Comparison of ENCODE assay signal across 28 mouse cellular contexts in genomic region chr9:6302050-6302449, GRCm38 (mm10). TPM values are rescaled to one million over a fixed set of nuclear protein-coding genes. Genes with fewer than 3 reads are reported as not detected.
A peak's percentile ranks its signal among the peaks of the same experiment; 100 is the strongest.
DNase-seq lines count a peak whose midpoint lies in the region; ATAC-seq and TF ChIP-seq lines count a peak whose summit lies in the region.
"Had no signal": no experiment of that assay in that cellular context is flagged by ENCODE, and none has a peak within 500 bp of the region (broad histone marks: within the 10 kb centered on the region; RNA-seq: fewer than 3 reads in every experiment).

No protein-coding gene starts in this region.

- peak; percentile 50 for DNase-seq in forebrain, embryonic 14.5 days (ENCODE audit: low spot score)
- DNase-seq in forebrain, postnatal 0 days: no peak
- peak; percentile 60 for DNase-seq in brain, embryonic 14.5 days (ENCODE audit: low read depth)
- DNase-seq: adrenal gland, adult 8-10 months; adrenal gland, postnatal 14 days; adrenal gland, postnatal 36 days; B cell, adult 2 months; cerebellum, adult 11 months; cerebellum, adult 18-20 months; cerebellum, adult 8-10 months; cerebellum, adult 9-11 months; cerebellum, postnatal 14 days; cerebellum, postnatal 36 days; embryo, embryonic 11 days had no signal

- H3K9ac ChIP-seq in forebrain, embryonic 14.5 days (ENCODE audit: low read length): no peak overlapping the region
- H3K9ac ChIP-seq in forebrain, postnatal 0 days: no peak overlapping the region
- no peak overlapping the region for H3K9ac ChIP-seq in forebrain, embryonic 16.5 days (replicated peaks; ENCODE audit: low read depth, low read length)
- no peak overlapping the region for H3K9ac ChIP-seq in forebrain, embryonic 13.5 days
- H3K9ac ChIP-seq: embryonic facial prominence, embryonic 13.5 days; embryonic facial prominence, embryonic 15.5 days had no signal

- H3K4me1 ChIP-seq in forebrain, embryonic 14.5 days (ENCODE audit: control insufficient read depth, insufficient read depth, low read length): no peaks in the 10 kb centered on the region
- no peaks in the 10 kb centered on the region for H3K4me1 ChIP-seq in forebrain, postnatal 0 days (ENCODE audit: insufficient read depth)
- no peaks in the 10 kb centered on the region for H3K4me1 ChIP-seq in forebrain, embryonic 16.5 days (replicated peaks; ENCODE audit: control insufficient read depth, insufficient read depth, low read length)
- 0 out of 2 replicates have a peak, but pooled peaks cover 4% of the 10 kb centered on the region for H3K4me1 ChIP-seq in forebrain, embryonic 13.5 days
- H3K4me1 ChIP-seq: embryonic facial prominence, embryonic 13.5 days; embryonic facial prominence, embryonic 15.5 days had no signal

- WGBS in forebrain, embryonic 14.5 days: 77% methylated on average over 3 of the region's 3 CpGs
- 55% methylated on average over 3 of the region's 3 CpGs for WGBS in forebrain, postnatal 0 days
- 59% methylated on average over 3 of the region's 3 CpGs for WGBS in forebrain, embryonic 16.5 days
- 77% methylated on average over 3 of the region's 3 CpGs for WGBS in forebrain, embryonic 13.5 days

- no peak overlapping the region for H3K27ac ChIP-seq in forebrain, embryonic 14.5 days (ENCODE audit: low read depth, low read length)
- H3K27ac ChIP-seq in forebrain, postnatal 0 days (ENCODE audit: low read depth, low read length): no peak overlapping the region
- H3K27ac ChIP-seq in forebrain, embryonic 16.5 days (ENCODE audit: low read length): no peak overlapping the region
- no peak overlapping the region for H3K27ac ChIP-seq in forebrain, embryonic 13.5 days
- H3K27ac ChIP-seq: embryonic facial prominence, embryonic 13.5 days; embryonic facial prominence, embryonic 15.5 days had no signal

- no peak for TF ChIP-seq CTCF in forebrain, postnatal 0 days (IDR thresholded peaks at IDR 0.05; ENCODE audit: low read depth)
- no peak for TF ChIP-seq CTCF in brain, embryonic 14.5 days (IDR thresholded peaks at IDR 0.05; ENCODE audit: borderline replicate concordance, extremely low read depth, insufficient read depth, insufficient read length)

- no peaks in the 10 kb centered on the region for H3K9me3 ChIP-seq in forebrain, embryonic 14.5 days (replicated peaks; ENCODE audit: control insufficient read depth, low read length)
- H3K9me3 ChIP-seq in forebrain, postnatal 0 days (ENCODE audit: low read length): no peaks in the 10 kb centered on the region
- no peaks in the 10 kb centered on the region for H3K9me3 ChIP-seq in forebrain, embryonic 16.5 days (ENCODE audit: control insufficient read depth, low read length)
- no peaks in the 10 kb centered on the region for H3K9me3 ChIP-seq in forebrain, embryonic 13.5 days (replicated peaks)
- H3K9me3 ChIP-seq: embryonic facial prominence, embryonic 13.5 days; embryonic facial prominence, embryonic 15.5 days; G1E had no signal

- no peaks in the 10 kb centered on the region for H3K27me3 ChIP-seq in forebrain, embryonic 14.5 days (replicated peaks; ENCODE audit: control insufficient read depth, insufficient read depth, low read length)
- no peaks in the 10 kb centered on the region for H3K27me3 ChIP-seq in forebrain, postnatal 0 days (ENCODE audit: insufficient read depth, low read length)
- no peaks in the 10 kb centered on the region for H3K27me3 ChIP-seq in forebrain, embryonic 16.5 days (replicated peaks; ENCODE audit: control insufficient read depth, insufficient read depth, low read length)
- no peaks in the 10 kb centered on the region for H3K27me3 ChIP-seq in forebrain, embryonic 13.5 days
- H3K27me3 ChIP-seq: CH12.LX; embryonic facial prominence, embryonic 13.5 days; embryonic facial prominence, embryonic 15.5 days; Patski had no signal

- ATAC-seq in forebrain, embryonic 14.5 days: no peak
- ATAC-seq in forebrain, postnatal 0 days: no peak
- peak; percentile 54 for ATAC-seq in forebrain, embryonic 16.5 days
- no peak for ATAC-seq in forebrain, embryonic 13.5 days
- ATAC-seq: activated CD4-positive, CD25-positive, alpha-beta regulatory T cell, adult 4 months; CD4-positive, CD25-positive, alpha-beta regulatory T cell, adult 4 months; Patski had no signal

- H3K4me3 ChIP-seq in forebrain, embryonic 14.5 days (ENCODE audit: low read depth, low read length): no peak overlapping the region
- H3K4me3 ChIP-seq in forebrain, postnatal 0 days (ENCODE audit: low read depth, low read length): no peak overlapping the region
- H3K4me3 ChIP-seq in forebrain, embryonic 16.5 days (replicated peaks; ENCODE audit: low read length): no peak overlapping the region
- H3K4me3 ChIP-seq in forebrain, embryonic 13.5 days: no peak overlapping the region
- H3K4me3 ChIP-seq: embryonic facial prominence, embryonic 13.5 days; embryonic facial prominence, embryonic 15.5 days; erythroblast, embryonic 14.5 days had no signal

- H3K36me3 ChIP-seq in forebrain, embryonic 14.5 days (ENCODE audit: control insufficient read depth, insufficient read depth, low read length): no peaks in the 10 kb centered on the region
- H3K36me3 ChIP-seq in forebrain, postnatal 0 days (ENCODE audit: insufficient read depth): no peaks in the 10 kb centered on the region
- no peaks in the 10 kb centered on the region for H3K36me3 ChIP-seq in forebrain, embryonic 16.5 days (ENCODE audit: control insufficient read depth, insufficient read depth)
- no peaks in the 10 kb centered on the region for H3K36me3 ChIP-seq in forebrain, embryonic 13.5 days (ENCODE audit: poor library complexity, severe bottlenecking)
- H3K36me3 ChIP-seq: embryonic facial prominence, embryonic 13.5 days; embryonic facial prominence, embryonic 15.5 days; G1E had no signal

- no peak for TF ChIP-seq POLR2A in brain, embryonic 14.5 days (IDR thresholded peaks at IDR 0.05; ENCODE audit: borderline replicate concordance, extremely low read depth, insufficient read depth, insufficient read length, poor library complexity, severe bottlenecking)

- no peak overlapping the region for H3K4me2 ChIP-seq in forebrain, embryonic 14.5 days (ENCODE audit: low read length)
- H3K4me2 ChIP-seq in forebrain, postnatal 0 days (ENCODE audit: low read depth): no peak overlapping the region
- no peak overlapping the region for H3K4me2 ChIP-seq in forebrain, embryonic 16.5 days (ENCODE audit: low read length)
- H3K4me2 ChIP-seq in forebrain, embryonic 13.5 days: no peak overlapping the region
- H3K4me2 ChIP-seq: embryonic facial prominence, embryonic 13.5 days; embryonic facial prominence, embryonic 15.5 days had no signal

RNA-seq across cellular contexts. Expression of gene Ddi1, which starts 32.4 kb away (rescaled TPM):
- not detected in 2 replicates for polyA plus RNA-seq in forebrain, embryonic 14.5 days (2014; fragmentation: Nextera tagmentation; extraction: Ambion mirVana)
- total RNA-seq in forebrain, postnatal 0 days (2014; rRNA removed): not detected in 2 replicates
- polyA plus RNA-seq in forebrain, postnatal 0 days (2015; fragmentation: Nextera tagmentation; extraction: Ambion mirVana): not detected in 2 replicates
- not detected in 2 replicates for polyA plus RNA-seq in forebrain, embryonic 16.5 days (2015; fragmentation: Nextera tagmentation; extraction: Ambion mirVana)
- 0.03 TPM in 1 of 2 replicates, not detected in the other for polyA plus RNA-seq in forebrain, embryonic 13.5 days (2015; fragmentation: Nextera tagmentation; extraction: Ambion mirVana)
- polyA plus RNA-seq in brain, embryonic 14.5 days (2012; rRNA removed): not detected in 2 replicates
- total RNA-seq: adrenal gland, adult 18-20 months; adrenal gland, adult 8-10 months; adrenal gland, postnatal 14 days; adrenal gland, postnatal 36 days; CH12.LX; common myeloid progenitor, adult 5-6 weeks had no signal
- polyA plus RNA-seq: activated CD4-positive, CD25-positive, alpha-beta regulatory T cell, adult 4 months; CD4-positive, CD25-positive, alpha-beta regulatory T cell, adult 4 months; embryonic facial prominence, embryonic 11.5 days; erythroblast, embryonic 14.5 days; frontal cortex, adult 2 months; G1E had no signal
